20 mouse cellular contexts compared by ENCODE assay signal in genomic region chr8:119853521-119853920, GRCm38 (mm10). TPM values are rescaled to one million over a fixed set of nuclear protein-coding genes. Genes with fewer than 3 reads are reported as not detected.
DNase-seq lines count a peak whose midpoint lies in the region; ATAC-seq and TF ChIP-seq lines count a peak whose summit lies in the region.
"Had no signal": no experiment of that assay in that cellular context is flagged by ENCODE, and none has a peak within 500 bp of the region (broad histone marks: within the 10 kb centered on the region; RNA-seq: fewer than 3 reads in every experiment).

No protein-coding gene starts in this region.

- no peak overlapping the region for H3K9ac ChIP-seq in hindbrain, embryonic 12.5 days
- H3K9ac ChIP-seq in MEL (ENCODE audit: control insufficient read depth, low read depth, low read length, poor library complexity, severe bottlenecking), result peak overlapping the region; percentile 41
- H3K9ac ChIP-seq: embryonic facial prominence, embryonic 15.5 days; forebrain, embryonic 15.5 days had no signal

- H3K27ac ChIP-seq in hindbrain, embryonic 10.5 days, result peak overlapping the region; percentile 77
- no peak overlapping the region for H3K27ac ChIP-seq in hindbrain, embryonic 12.5 days
- H3K27ac ChIP-seq in MEL (ENCODE audit: control insufficient read depth, low read depth, low read length), result no peak overlapping the region
- H3K27ac ChIP-seq in embryonic facial prominence, embryonic 10.5 days (replicated peaks), result peak overlapping the region; percentile 26; the same call in 1 of the 2 replicates
- H3K27ac ChIP-seq: embryonic facial prominence, embryonic 15.5 days; forebrain, embryonic 15.5 days; heart, adult 2 months had no signal

- H3K4me2 ChIP-seq in hindbrain, embryonic 12.5 days (replicated peaks), result no peak overlapping the region
- H3K4me2 ChIP-seq: embryonic facial prominence, embryonic 15.5 days; forebrain, embryonic 15.5 days; heart, embryonic 11.5 days had no signal

- no peak overlapping the region for H3ac ChIP-seq in C2C12 (ENCODE audit: control insufficient read depth, insufficient read length, low read depth)

- no peak for ATAC-seq in hindbrain, embryonic 12.5 days (ENCODE audit: low FRiP score)
- no peak for ATAC-seq in granulocyte monocyte progenitor cell, adult 5-6 weeks (replicated peaks; ENCODE audit: poor library complexity, severe bottlenecking)
- ATAC-seq: activated CD4-positive, CD25-positive, alpha-beta regulatory T cell, adult 4 months; forebrain, embryonic 15.5 days; hindbrain, embryonic 16.5 days; inflammation-experienced regulatory T-cells, adult 6 months; intestine, postnatal 0 days had no signal

- H3K9me3 ChIP-seq in hindbrain, embryonic 10.5 days, result peaks cover 10% of the 10 kb centered on the region
- 0 out of 2 replicates have a peak, but pooled peaks cover 3% of the 10 kb centered on the region for H3K9me3 ChIP-seq in hindbrain, embryonic 12.5 days (replicated peaks)
- no peaks in the 10 kb centered on the region for H3K9me3 ChIP-seq in MEL (replicated peaks; ENCODE audit: insufficient read depth, low read length)
- H3K9me3 ChIP-seq in embryonic facial prominence, embryonic 10.5 days, result peaks cover 5% of the 10 kb centered on the region; the same call in 1 of the 2 replicates
- H3K9me3 ChIP-seq: embryonic facial prominence, embryonic 15.5 days; forebrain, embryonic 15.5 days had no signal

- no peaks in the 10 kb centered on the region for H3K79me3 ChIP-seq in C2C12 (ENCODE audit: low read depth)

- peaks cover 13% of the 10 kb centered on the region for H3K4me1 ChIP-seq in hindbrain, embryonic 10.5 days (replicated peaks)
- 0 out of 2 replicates have a peak, but pooled peaks cover 3% of the 10 kb centered on the region for H3K4me1 ChIP-seq in hindbrain, embryonic 12.5 days
- H3K4me1 ChIP-seq in MEL (ENCODE audit: control insufficient read depth in 1 of 2, insufficient read depth in 2 of 2, low read length in 2 of 2), result peaks cover 0 to 9% of the 10 kb centered on the region in 2 experiments; a peak in 2 of 4 replicates
- peaks cover 18% of the 10 kb centered on the region for H3K4me1 ChIP-seq in embryonic facial prominence, embryonic 10.5 days
- H3K4me1 ChIP-seq: embryonic facial prominence, embryonic 15.5 days; forebrain, embryonic 15.5 days had no signal

- no peak for TF ChIP-seq RAD21 in MEL (IDR thresholded peaks at IDR 0.05; ENCODE audit: low read depth, low read length)

- no peaks in the 10 kb centered on the region for H3K79me2 ChIP-seq in C2C12 (ENCODE audit: control insufficient read depth, insufficient read depth)
- H3K79me2 ChIP-seq in MEL (ENCODE audit: control insufficient read depth, insufficient read depth, low read length, poor library complexity), result no peaks in the 10 kb centered on the region

- intact Hi-C loops in left cerebral cortex, postnatal 4 days (cut with DNase I), result no loop called here

- H3K27me3 ChIP-seq in hindbrain, embryonic 10.5 days (ENCODE audit: insufficient read depth, poor library complexity, severe bottlenecking), result peaks cover 3% of the 10 kb centered on the region
- no peaks in the 10 kb centered on the region; the same call in 1 of the 2 replicates for H3K27me3 ChIP-seq in hindbrain, embryonic 12.5 days
- H3K27me3 ChIP-seq in C2C12 (ENCODE audit: control insufficient read depth, insufficient read depth, insufficient read length) (peaks cover 10% of the 10 kb centered on the region), MEL (ENCODE audit: control insufficient read depth in 1 of 2, insufficient read depth in 2 of 2, low read length in 2 of 2) (no peaks in the 10 kb centered on the region)
- H3K27me3 ChIP-seq in embryonic facial prominence, embryonic 10.5 days (replicated peaks; ENCODE audit: low read depth, poor library complexity, severe bottlenecking), result peaks cover 13% of the 10 kb centered on the region
- H3K27me3 ChIP-seq: embryonic facial prominence, embryonic 15.5 days; forebrain, embryonic 15.5 days had no signal

- 59% methylated on average over 8 of the region's 8 CpGs for WGBS in hindbrain, embryonic 10.5 days
- 60% methylated on average over 8 of the region's 8 CpGs for WGBS in hindbrain, embryonic 12.5 days
- WGBS in embryonic facial prominence, embryonic 10.5 days, result 61% methylated on average over 8 of the region's 8 CpGs

- no peak for DNase-seq in hindbrain, embryonic 10.5 days (ENCODE audit: low spot score)
- peak; percentile 85 for DNase-seq in MEL (ENCODE audit: low read depth, low spot score)
- no peak for DNase-seq in embryonic facial prominence, embryonic 10.5 days (ENCODE audit: low spot score)
- no peak for DNase-seq in left cerebral cortex, postnatal 4 days
- no peak for DNase-seq in frontal cortex, postnatal 10 days (ENCODE audit: low spot score in 2 of 2)
- DNase-seq: adrenal gland, postnatal 25 days; gastrocnemius, postnatal 36 days; heart, adult 2 months had no signal

- H3K36me3 ChIP-seq in hindbrain, embryonic 10.5 days, result no peaks in the 10 kb centered on the region
- no peaks in the 10 kb centered on the region for H3K36me3 ChIP-seq in hindbrain, embryonic 12.5 days
- H3K36me3 ChIP-seq in C2C12 (ENCODE audit: control insufficient read depth, insufficient read depth) (no peaks in the 10 kb centered on the region), MEL (ENCODE audit: control insufficient read depth in 1 of 2, insufficient read depth in 2 of 2, low read length in 2 of 2) (peaks cover 0 to 4% of the 10 kb centered on the region in 2 experiments; a peak in 2 of 4 replicates)
- no peaks in the 10 kb centered on the region for H3K36me3 ChIP-seq in embryonic facial prominence, embryonic 10.5 days (replicated peaks)
- H3K36me3 ChIP-seq: embryonic facial prominence, embryonic 15.5 days; forebrain, embryonic 15.5 days had no signal

- no peak overlapping the region for H3K4me3 ChIP-seq in hindbrain, embryonic 10.5 days
- H3K4me3 ChIP-seq in hindbrain, embryonic 12.5 days, result no peak overlapping the region
- H3K4me3 ChIP-seq in C2C12 (ENCODE audit: insufficient read depth, poor library complexity, severe bottlenecking) (no peak overlapping the region), MEL (ENCODE audit: control insufficient read depth in 1 of 2, insufficient read depth in 1 of 2, low read depth in 2 of 2, low read length in 2 of 2) (peak overlapping the region; percentile 47 to 53)
- H3K4me3 ChIP-seq in embryonic facial prominence, embryonic 10.5 days, result no peak overlapping the region
- H3K4me3 ChIP-seq: embryonic facial prominence, embryonic 15.5 days; erythroblast, embryonic 14.5 days; forebrain, embryonic 15.5 days; heart, adult 2 months had no signal

- TF ChIP-seq CTCF in C2C12 (IDR thresholded peaks at IDR 0.05; ENCODE audit: control insufficient read depth, insufficient read depth, insufficient read length) (no peak), MEL (IDR thresholded peaks at IDR 0.05 in 2 of 3, conservative IDR thresholded peaks at IDR 0.05 in 1 of 3; ENCODE audit: control insufficient read depth in 1 of 3, insufficient read depth in 1 of 3, low read depth in 2 of 3, low read length in 3 of 3, poor library complexity in 1 of 3, severe bottlenecking in 1 of 3) (no peak)

- peak in 1 of 2 experiments; percentile 47; a peak in 2 of 4 replicates for TF ChIP-seq POLR2A in MEL (IDR thresholded peaks at IDR 0.05; ENCODE audit: control insufficient read depth in 1 of 2, insufficient read depth in 1 of 2, low read depth in 1 of 2, low read length in 2 of 2, poor library complexity in 1 of 2)

- 0 out of 4 replicates have a peak, but pooled peaks have one; percentile 24 to 44 for TF ChIP-seq EP300 in MEL (IDR thresholded peaks at IDR 0.05; ENCODE audit: low read depth in 1 of 2, low read length in 2 of 2)

RNA-seq across cellular contexts. Expression of gene Klhl36, which starts 8.5 kb away (rescaled TPM):
- polyA plus RNA-seq in hindbrain, embryonic 10.5 days (2016; fragmentation: Nextera tagmentation; extraction: Ambion mirVana), result 10.7 and 11.9 TPM in 2 replicates
- polyA plus RNA-seq in hindbrain, embryonic 12.5 days (2016; fragmentation: Nextera tagmentation; extraction: Ambion mirVana), result 12.2 and 12.8 TPM in 2 replicates
- polyA plus RNA-seq in C2C12 (2012; fragmentation: generic; extraction: Trizol) (2.7 TPM), MEL (2012; ENCODE audit: insufficient read depth in 1 of 2, insufficient read length in 2 of 2, low read depth in 1 of 2, low replicate concordance in 2 of 2, missing spikeins in 1 of 2) (1 to 10 TPM in 1 of 2 experiments, not detected in 1; 6.6 TPM)
- total RNA-seq in MEL (2012; rRNA removed), result 4.5 and 4.6 TPM in 2 replicates
- 10.4 and 11.3 TPM in 2 replicates for polyA plus RNA-seq in embryonic facial prominence, embryonic 10.5 days (2016; fragmentation: Nextera tagmentation; extraction: Ambion mirVana)
- 10 to 100 TPM in 1 of 2 experiments, 1 to 10 TPM in 1; 8.9 to 11.8 TPM for total RNA-seq in left cerebral cortex, postnatal 4 days (2021)
- total RNA-seq in granulocyte monocyte progenitor cell, adult 5-6 weeks (2014; fragmentation: Nextera tagmentation), result 2.5 and 5.3 TPM in 2 replicates
- total RNA-seq in granulocyte monocyte progenitor cell, adult 5-6 weeks (2017), result 3.5 and 6.7 TPM in 2 replicates

RNA-seq across cellular contexts. Expression of gene Cotl1, which starts 13.2 kb away (rescaled TPM):
- polyA plus RNA-seq in hindbrain, embryonic 10.5 days (2016; fragmentation: Nextera tagmentation; extraction: Ambion mirVana), result 273 and 545 TPM in 2 replicates
- polyA plus RNA-seq in hindbrain, embryonic 12.5 days (2016; fragmentation: Nextera tagmentation; extraction: Ambion mirVana), result 115 and 142 TPM in 2 replicates
- polyA plus RNA-seq in C2C12 (2012; fragmentation: generic; extraction: Trizol), result 453 TPM
- 60.5 and 70.3 TPM in 2 replicates for total RNA-seq in MEL (2012; rRNA removed)
- polyA plus RNA-seq in MEL (2012; ENCODE audit: insufficient read depth in 1 of 2, insufficient read length in 2 of 2, low read depth in 1 of 2, low replicate concordance in 2 of 2, missing spikeins in 1 of 2), result 100 to 1,000 TPM in 1 of 2 experiments, not detected in 1; 114 TPM
- 137 and 149 TPM in 2 replicates for polyA plus RNA-seq in embryonic facial prominence, embryonic 10.5 days (2016; fragmentation: Nextera tagmentation; extraction: Ambion mirVana)
- 100 to 1,000 TPM; 208 to 215 TPM for total RNA-seq in left cerebral cortex, postnatal 4 days (2021)
- 136 and 152 TPM in 2 replicates for total RNA-seq in granulocyte monocyte progenitor cell, adult 5-6 weeks (2014; fragmentation: Nextera tagmentation)
- 127 and 150 TPM in 2 replicates for total RNA-seq in granulocyte monocyte progenitor cell, adult 5-6 weeks (2017)

RNA-seq across cellular contexts. Expression of gene Usp10, which starts 56.6 kb away (rescaled TPM):
- polyA plus RNA-seq in hindbrain, embryonic 10.5 days (2016; fragmentation: Nextera tagmentation; extraction: Ambion mirVana), result 182 and 219 TPM in 2 replicates
- 137 and 141 TPM in 2 replicates for polyA plus RNA-seq in hindbrain, embryonic 12.5 days (2016; fragmentation: Nextera tagmentation; extraction: Ambion mirVana)
- 101 TPM for polyA plus RNA-seq in C2C12 (2012; fragmentation: generic; extraction: Trizol)
- 205 and 227 TPM in 2 replicates for total RNA-seq in MEL (2012; rRNA removed)
- polyA plus RNA-seq in MEL (2012; ENCODE audit: insufficient read depth in 1 of 2, insufficient read length in 2 of 2, low read depth in 1 of 2, low replicate concordance in 2 of 2, missing spikeins in 1 of 2), result 100 to 1,000 TPM; 263 to 398 TPM
- 234 and 241 TPM in 2 replicates for polyA plus RNA-seq in embryonic facial prominence, embryonic 10.5 days (2016; fragmentation: Nextera tagmentation; extraction: Ambion mirVana)
- 100 to 1,000 TPM; 150 to 152 TPM for total RNA-seq in left cerebral cortex, postnatal 4 days (2021)
- 91.5 and 110 TPM in 2 replicates for total RNA-seq in granulocyte monocyte progenitor cell, adult 5-6 weeks (2014; fragmentation: Nextera tagmentation)
- total RNA-seq in granulocyte monocyte progenitor cell, adult 5-6 weeks (2017), result 56.4 and 69.3 TPM in 2 replicates

RNA-seq across cellular contexts. Expression of gene Gm20388, which starts 57.1 kb away (rescaled TPM):
- 1.7 and 3.2 TPM in 2 replicates for polyA plus RNA-seq in hindbrain, embryonic 10.5 days (2016; fragmentation: Nextera tagmentation; extraction: Ambion mirVana)
- polyA plus RNA-seq in hindbrain, embryonic 12.5 days (2016; fragmentation: Nextera tagmentation; extraction: Ambion mirVana), result not detected in 2 replicates
- polyA plus RNA-seq in C2C12 (2012; fragmentation: generic; extraction: Trizol), result 15.0 TPM
- total RNA-seq in MEL (2012; rRNA removed), result 8.1 and 11.1 TPM in 2 replicates
- 10 to 100 TPM in 1 of 2 experiments, not detected in 1; 17.8 TPM for polyA plus RNA-seq in MEL (2012; ENCODE audit: insufficient read depth in 1 of 2, insufficient read length in 2 of 2, low read depth in 1 of 2, low replicate concordance in 2 of 2, missing spikeins in 1 of 2)
- 1.1 and 3.6 TPM in 2 replicates for polyA plus RNA-seq in embryonic facial prominence, embryonic 10.5 days (2016; fragmentation: Nextera tagmentation; extraction: Ambion mirVana)
- total RNA-seq in left cerebral cortex, postnatal 4 days (2021), result 10 to 100 TPM in 1 of 2 experiments, 1 to 10 TPM in 1; 6.5 to 12.8 TPM
- 7.1 and 23.8 TPM in 2 replicates for total RNA-seq in granulocyte monocyte progenitor cell, adult 5-6 weeks (2014; fragmentation: Nextera tagmentation)
- total RNA-seq in granulocyte monocyte progenitor cell, adult 5-6 weeks (2017), result 18.5 and 25.8 TPM in 2 replicates
- polyA plus RNA-seq: forebrain, embryonic 11.5 days; forebrain, embryonic 15.5 days; intestine, postnatal 0 days had no signal

Comparison
In these comparisons a context has a peak if more than half of its experiments do, and no peak if none do; other contexts are left out.
1. H3K27ac ChIP-seq: peak in hindbrain, embryonic 10.5 days (single experiment) and embryonic facial prominence, embryonic 10.5 days (single experiment); none in hindbrain, embryonic 12.5 days (single experiment) and MEL (single experiment).
2. H3K4me3 ChIP-seq: peak in MEL (2 of 2); none in hindbrain, embryonic 10.5 days (single experiment), hindbrain, embryonic 12.5 days (single experiment), C2C12 (single experiment) and embryonic facial prominence, embryonic 10.5 days (single experiment).